Mouse (Mus musculus) thymus, postnatal 4 days (tissue): Measurements from ENCODE around the gene Rhbdd3.

Experiments used
- DNase-seq: peaks from one replicate; pipeline ENCODE4 v3.0.0; 2021

Gene Rhbdd3

DNA sequence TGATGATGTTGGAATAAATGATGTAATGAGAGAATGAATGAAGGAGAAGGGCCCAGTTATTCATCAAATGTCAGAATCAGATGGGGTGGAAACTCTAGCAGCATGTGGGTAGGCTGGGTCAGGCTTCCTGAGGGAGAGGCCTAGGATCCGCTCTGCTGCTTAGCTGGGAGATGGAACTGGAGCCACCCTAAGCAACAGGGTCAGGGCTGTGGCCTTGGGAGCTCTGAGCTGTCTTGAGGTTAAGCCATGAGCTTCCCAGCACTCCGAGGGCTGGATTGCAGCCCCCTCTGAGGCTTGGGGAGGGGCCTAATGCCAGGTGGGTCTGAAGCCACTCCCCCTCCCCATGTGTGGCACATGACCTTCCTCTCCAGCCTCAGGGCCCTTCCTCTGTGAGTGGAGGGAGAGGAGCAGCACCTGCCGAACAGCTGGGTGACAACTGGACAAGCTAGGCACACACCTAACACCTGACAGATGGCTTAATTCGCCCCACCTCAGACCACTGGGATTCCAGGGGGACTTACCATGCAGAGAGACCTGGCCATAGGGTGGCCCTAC lies 31.5 kb downstream of the Rhbdd3 start:
- no peak for DNase-seq

DNA sequence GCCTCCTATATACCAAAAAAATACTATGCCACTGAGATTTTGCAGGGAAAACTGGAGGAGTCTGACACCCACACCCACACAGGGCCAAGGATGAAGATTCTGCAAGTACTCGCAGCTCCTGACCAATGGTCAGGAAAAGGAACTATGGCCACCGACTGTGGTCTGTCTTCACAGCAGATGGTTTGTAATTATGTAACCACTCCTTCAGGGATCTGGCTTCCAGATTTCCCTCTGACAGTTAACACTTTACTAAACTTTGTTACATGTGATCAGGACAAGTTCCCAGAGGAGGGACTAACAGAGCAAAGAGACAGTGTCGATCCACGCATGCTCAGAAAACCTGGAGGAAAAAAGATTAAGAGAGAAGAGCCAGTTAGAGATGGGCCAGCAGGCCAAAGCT lies 34.0 kb downstream of the Rhbdd3 start:
- no peak for DNase-seq

DNA sequence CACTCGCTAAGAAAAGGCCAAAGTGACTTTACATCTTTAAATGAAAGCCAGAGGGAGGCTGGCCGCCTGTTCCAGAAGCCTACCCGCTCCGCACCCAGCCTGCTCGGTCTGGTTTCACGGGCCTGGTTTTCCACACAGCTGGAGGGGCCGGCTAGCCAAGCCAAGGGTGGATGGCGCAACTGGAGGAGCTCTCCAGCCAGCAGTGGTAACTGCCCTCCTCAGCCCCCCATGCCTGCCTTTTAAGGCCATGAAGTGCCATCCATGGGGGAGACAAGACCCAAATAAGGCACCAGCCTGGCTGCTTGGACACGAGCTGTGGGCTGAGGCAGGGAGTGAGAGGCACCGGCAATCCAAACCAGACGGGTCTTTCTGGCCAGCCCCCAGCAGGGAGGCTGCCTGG lies 37.2 kb downstream of the Rhbdd3 start:
- DNase-seq, result no peak

DNA sequence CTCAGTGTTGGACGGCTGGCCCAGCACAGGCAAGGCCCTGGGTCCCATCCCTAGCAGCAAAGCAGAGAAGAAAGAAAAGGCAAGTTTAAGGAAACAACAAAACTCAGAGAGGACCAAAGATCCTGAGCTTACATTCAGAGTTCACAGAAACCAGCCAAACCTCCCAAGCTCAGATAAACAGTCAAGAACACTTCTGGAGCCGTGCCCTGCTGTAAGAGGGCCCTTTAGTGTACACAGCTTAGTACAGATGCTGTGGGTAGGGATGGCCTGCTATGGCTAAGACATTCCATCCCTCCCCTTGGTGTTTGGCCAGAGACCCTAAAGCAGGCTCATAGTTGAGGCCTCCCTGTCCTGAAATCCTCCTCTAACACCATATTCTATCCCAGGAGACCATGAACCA lies 39.9 kb downstream of the Rhbdd3 start:
- DNase-seq, result no peak

DNA sequence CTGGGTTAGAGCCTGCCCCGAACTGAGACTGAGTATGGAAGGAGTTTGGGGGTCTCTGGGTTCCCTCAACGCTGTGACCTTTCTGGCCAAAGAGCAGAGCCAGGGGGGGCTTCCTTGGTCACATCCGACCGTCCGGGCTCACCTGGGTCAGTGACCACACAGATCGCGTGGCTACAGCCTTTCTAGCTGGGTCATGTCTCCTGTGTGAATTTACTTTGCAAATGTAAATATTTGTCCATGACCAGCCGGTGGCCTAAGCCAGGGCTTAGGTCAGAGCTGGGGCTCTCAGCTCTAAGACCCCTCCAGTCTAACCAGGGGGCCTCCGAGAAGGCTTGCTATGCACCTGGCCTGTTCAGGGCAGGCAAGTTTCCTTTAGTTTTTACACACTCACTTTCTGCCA lies 40.6 kb downstream of the Rhbdd3 start:
- DNase-seq, result no peak

DNA sequence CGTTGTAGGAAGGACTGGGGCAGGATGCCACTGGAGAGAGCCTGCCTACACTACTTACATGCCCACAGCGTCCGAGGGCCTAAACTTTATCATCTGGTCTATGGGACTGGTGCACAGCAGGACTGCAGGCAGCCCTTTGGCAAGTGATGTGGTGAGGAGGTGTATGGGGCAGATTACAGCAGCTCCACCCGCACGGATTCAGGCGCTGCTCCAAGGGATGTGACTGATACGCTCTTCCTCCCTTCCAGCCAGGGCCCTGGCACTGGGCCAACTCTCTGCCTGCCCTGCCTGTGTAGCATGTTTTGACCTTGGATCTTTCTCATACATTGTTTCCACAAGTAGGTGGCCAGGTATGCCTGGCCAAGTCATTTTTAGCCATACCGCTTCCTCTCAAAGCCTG lies 41.9 kb downstream of the Rhbdd3 start:
- no peak for DNase-seq

DNA sequence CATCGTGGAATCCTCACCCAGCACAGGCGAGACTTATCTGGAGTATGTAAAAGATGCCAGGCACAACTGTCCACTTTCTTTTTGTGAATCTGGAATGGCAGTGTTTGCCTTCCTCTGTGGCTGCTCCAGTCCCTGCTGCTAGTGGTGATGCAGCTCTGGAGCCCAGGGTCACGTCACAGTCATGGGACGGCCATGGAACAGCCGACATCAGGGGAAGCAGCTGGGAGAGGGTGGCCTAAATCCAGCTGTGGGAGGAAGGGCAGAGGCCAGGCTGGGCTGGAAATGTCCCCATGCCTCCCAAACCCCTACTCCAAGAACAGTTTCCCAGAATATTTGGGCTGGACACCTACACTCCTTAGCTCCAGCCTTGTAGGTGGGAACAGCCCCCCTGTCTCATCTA lies 42.5 kb downstream of the Rhbdd3 start:
- DNase-seq, result no peak

DNA sequence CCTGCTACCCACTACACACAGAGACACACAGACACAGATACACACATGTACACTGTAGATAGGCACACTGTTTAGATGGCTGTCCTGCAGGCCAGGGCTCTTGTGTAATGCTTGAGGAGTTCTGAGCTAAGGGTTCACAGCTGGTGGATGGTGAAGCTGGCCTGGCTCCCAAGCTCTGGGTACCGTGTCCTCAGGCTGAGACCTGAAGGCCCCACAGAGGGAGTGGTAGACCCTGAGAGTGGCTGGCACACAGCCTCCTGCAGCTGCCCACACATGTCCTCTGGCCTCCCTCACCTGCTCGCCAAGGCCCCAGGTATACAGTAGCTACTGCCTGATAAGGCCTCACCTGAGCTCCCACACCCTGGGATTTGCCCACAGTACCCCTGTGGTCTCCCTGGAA lies 43.2 kb downstream of the Rhbdd3 start:
- no peak for DNase-seq

DNA sequence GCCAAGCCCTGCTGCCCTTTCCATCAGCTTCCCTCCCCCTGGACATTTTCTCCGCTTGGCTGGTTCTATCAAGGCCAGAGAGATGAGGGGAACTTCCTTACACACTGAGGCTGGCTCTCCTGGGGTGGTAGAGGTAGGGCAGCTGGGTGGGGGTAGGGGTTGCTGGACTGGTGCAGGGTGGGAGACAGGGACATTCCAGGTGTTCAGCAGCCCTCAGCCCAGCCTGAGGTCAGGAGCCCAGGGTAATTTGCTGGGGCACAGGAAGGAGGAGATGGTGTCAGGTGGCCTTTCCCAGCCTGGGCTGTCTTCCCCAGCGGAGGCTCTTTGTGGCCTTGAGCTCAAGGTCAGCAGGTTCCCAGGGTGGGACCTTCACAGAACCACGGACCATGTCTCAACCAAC lies 46.9 kb downstream of the Rhbdd3 start:
- DNase-seq, result no peak

DNA sequence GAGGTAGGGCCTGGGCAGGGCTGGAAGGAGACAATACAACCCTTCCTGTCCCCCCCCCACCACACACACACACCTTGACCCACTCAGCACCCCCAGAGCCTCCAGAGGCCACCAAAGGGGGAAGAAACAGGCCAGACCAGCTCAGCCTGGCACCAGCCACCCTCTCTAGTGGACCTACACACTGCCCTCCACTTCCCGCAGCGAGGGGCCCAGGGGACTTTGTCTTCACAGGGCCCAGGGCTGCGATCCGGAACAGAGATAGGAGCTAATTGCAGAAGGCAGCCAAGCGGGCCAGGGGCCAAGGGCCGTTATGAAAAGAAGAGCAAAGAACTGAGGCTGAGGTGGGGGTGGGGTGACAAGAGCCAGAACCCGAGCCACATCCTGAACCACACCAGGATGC lies 50.5 kb downstream of the Rhbdd3 start:
- DNase-seq, result no peak

DNA sequence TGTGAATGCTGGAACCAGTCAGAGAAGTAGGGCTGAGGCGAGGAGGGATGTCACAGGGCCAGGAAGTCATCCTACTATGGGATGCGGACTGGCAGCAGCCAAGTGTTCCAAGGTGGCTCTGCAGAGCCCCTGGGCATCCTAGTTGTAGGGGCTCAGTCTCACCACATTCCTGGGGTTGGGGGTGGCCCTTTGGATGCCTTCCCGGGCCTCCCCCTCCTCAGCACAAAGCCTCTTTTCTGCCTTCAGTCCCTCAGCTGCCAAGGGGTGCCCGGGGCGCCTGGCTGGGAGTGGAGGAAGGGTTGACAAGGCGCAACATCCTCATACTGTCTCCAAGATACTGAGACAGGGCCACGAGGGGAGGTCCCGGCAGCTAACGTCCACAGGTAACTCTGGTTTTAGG lies 51.2 kb downstream of the Rhbdd3 start:
- DNase-seq, result no peak

DNA sequence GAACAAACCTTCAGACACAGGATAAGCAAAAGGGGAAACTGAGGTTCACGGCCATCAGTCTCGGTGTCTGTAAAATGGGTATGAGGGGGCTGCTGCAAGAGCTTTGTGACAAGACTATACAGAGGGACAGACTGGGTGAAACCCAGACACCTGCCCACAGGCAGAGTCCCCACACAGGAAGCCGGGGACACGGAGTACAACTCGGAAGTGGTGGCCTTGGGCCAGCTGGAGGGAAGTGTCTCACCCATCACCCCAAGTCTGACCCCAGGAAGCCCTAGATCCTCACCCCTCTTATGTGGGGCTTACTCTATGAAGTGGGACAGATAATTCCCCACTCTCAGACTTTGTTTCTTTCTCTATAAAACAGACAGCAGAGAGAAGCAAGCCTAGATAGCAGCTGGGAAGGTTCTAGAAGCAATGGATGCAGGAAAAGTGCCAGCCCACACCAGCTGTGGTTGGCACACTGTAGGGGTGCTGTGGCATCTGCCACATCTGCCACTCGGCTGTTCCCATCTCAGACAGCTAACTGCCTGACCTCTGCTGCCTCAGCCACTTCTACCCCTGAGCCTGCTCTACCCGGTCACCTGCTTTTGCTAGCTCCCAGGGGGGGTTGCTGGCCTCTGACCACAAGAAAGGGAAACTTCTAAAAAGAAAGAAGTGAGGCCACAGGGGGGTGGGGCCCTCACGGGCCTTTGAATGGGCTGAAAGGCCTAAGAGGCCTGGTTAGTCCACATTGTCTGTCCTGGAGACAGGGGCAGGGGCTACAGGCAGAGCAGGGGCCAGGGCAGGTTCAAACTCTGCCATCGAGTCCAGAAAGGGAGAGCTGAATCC lies 51.9 kb downstream of the Rhbdd3 start:
- peak; percentile 44 for DNase-seq

DNA sequence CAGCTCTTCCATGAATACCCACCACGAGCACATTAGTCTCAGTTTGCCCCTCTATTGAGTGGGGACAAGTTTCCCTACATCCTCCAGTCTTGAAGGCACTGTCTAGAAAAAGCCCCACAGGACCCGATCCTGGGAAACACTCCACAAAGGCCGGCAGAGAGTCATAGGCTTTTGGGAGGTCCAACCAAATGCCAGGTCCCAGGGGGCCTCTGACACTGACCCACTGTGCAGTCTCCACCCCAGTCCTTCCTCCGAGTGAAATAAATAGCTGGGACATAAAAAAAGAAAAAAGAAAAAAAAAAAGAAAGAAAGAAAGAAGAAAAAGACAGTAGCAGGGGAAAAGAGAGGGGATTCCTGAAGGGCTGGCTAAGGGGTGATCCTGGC lies 52.5 kb downstream of the Rhbdd3 start:
- no peak for DNase-seq

DNA sequence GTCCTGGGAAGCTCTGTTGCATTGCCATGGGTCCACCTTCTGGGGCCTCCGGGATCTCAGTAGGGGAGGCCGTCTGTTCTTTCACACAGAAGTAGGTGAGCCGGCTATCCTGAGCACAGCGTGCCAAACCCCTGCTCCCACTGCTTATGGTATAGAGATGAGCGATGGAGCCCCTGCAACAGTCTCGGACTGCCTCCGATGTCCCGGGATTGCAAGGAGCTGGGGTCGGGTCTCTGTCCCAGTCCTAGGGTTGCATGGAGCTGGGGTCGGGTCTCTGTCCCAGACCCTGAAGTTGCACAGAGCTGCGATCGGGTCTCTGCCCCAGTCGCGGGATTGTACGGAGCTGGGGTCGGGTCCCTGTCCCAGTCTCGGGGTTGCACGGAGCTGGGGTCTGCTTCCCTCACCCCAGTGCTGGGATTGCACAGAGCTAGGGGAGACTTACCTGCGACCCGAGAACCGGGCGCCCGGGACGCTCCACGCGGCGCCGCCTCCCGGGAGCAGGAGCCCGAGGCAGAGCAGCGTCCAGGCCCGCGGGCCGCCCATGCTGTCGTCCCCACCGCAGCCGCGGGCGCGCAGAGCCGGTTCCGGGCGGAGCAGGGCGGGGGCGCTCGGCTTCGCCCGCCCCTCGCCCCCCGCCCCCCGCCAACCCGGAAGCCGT lies 53.1 kb downstream of the Rhbdd3 start, which contains the start of gene Emid1:
Gene Emid1, minus strand, starts transcription at position 578 of the 658 bp plus-strand sequence.
- DNase-seq, result peak; percentile 81

DNA sequence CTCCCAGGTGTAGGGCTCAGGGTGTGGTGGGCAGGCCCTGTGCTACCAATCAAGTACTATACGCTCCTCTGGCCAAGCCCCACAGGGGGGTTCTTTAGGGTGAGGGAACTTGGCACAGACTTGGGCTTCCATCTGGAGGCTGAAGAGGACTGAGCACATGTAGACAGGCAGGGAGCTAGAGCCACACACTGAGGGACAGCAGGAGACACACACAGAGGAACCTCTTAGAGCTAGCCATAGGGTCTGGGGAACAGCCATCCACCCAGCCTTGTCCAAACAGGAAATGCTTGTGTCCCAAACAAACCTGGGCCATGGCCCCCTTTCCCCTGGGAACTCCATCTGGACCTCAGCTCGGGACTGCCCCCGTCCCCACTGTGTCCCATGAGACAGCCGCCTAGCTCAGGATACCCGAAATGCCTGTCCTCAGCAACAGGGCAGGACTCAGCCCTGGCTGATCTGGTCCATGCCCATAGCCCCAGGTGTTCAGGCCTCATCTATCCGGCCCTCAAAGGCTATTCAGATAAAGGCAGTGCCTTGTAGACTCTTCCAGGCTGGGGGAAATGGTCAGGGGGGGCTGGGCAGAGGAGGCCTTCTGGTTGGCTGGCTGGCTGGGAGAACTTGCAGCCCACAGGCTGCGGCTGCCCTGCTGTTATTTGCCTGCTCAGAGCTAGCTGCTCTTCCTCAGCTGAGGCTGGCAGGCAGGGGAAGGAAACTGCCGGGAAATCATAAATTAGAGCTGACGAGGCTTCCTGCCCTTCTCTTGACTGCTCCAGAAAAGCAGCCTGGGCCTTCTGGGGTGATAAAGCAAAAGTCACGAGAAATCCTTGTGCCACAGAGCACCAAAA lies 56.5 kb downstream of the Rhbdd3 start:
- no peak for DNase-seq
